Mouse (Mus musculus): ENCODE data around the gene Fktn. TPM values are rescaled to one million over a fixed set of nuclear protein-coding genes. Genes with fewer than 3 reads are reported as not detected.

Fktn gene
- polyA plus RNA-seq, 1 experiment from 2014 or later: 14.5 TPM

GRCm38 (mm10) chr4:53728121-53728520, 14.3 kb downstream of the Fktn start:
- 90% methylated on average over 1 of the region's 1 CpGs for WGBS

GRCm38 (mm10) chr4:53738956-53739616, 25.3 kb downstream of the Fktn start:
- WGBS: 44% methylated on average over 6 of the region's 6 CpGs

More at GRCm38 (mm10) chr4:53728121-53728520, 14.3 kb downstream of the Fktn start:
- no peak for DNase-seq (ENCODE audit: low spot score)
- H3K27me3 ChIP-seq (ENCODE audit: insufficient read depth, poor library complexity, severe bottlenecking): no peaks in the 10 kb centered on the region
- no peaks in the 10 kb centered on the region for H3K4me1 ChIP-seq
- no peak overlapping the region for H3K4me3 ChIP-seq
- no peaks in the 10 kb centered on the region for H3K9me3 ChIP-seq
- no peak overlapping the region for H3K27ac ChIP-seq
- H3K36me3 ChIP-seq: peaks cover 41% of the 10 kb centered on the region

GRCm38 (mm10) chr4:53749831-53750230, 36.0 kb downstream of the Fktn start:
- H3K36me3 ChIP-seq: peaks cover 31% of the 10 kb centered on the region; the same call in 1 of the 2 replicates

More at GRCm38 (mm10) chr4:53738956-53739616, 25.3 kb downstream of the Fktn start:
- peaks cover 35% of the 10 kb centered on the region for H3K36me3 ChIP-seq
- no peak overlapping the region for H3K4me3 ChIP-seq
- H3K27me3 ChIP-seq (ENCODE audit: insufficient read depth, poor library complexity, severe bottlenecking): no peaks in the 10 kb centered on the region
- no peaks in the 10 kb centered on the region for H3K4me1 ChIP-seq
- H3K27ac ChIP-seq: no peak overlapping the region
- DNase-seq (ENCODE audit: low spot score): no peak
- no peaks in the 10 kb centered on the region for H3K9me3 ChIP-seq

GRCm38 (mm10) chr4:53750391-53751120, 36.8 kb downstream of the Fktn start:
- no peak for DNase-seq (ENCODE audit: low spot score)
- Histone ChIP-seq H3K27ac (no peak overlapping the region), H3K36me3 (peaks cover 31% of the 10 kb centered on the region; the same call in 1 of the 2 replicates), H3K9me3 (no peaks in the 10 kb centered on the region), H3K4me3 (no peak overlapping the region), H3K4me1 (no peaks in the 10 kb centered on the region), H3K27me3 (ENCODE audit: insufficient read depth, poor library complexity, severe bottlenecking) (no peaks in the 10 kb centered on the region)
- 75% methylated on average over 16 of the region's 16 CpGs for WGBS

More at GRCm38 (mm10) chr4:53749831-53750230, 36.0 kb downstream of the Fktn start:
- Histone ChIP-seq H3K9me3 (no peaks in the 10 kb centered on the region), H3K4me1 (no peaks in the 10 kb centered on the region), H3K4me3 (no peak overlapping the region), H3K27me3 (ENCODE audit: insufficient read depth, poor library complexity, severe bottlenecking) (no peaks in the 10 kb centered on the region), H3K27ac (no peak overlapping the region)
- DNase-seq (ENCODE audit: low spot score): no peak

- Histone ChIP-seq H3K27me3 (ENCODE audit: insufficient read depth, poor library complexity, severe bottlenecking) (no peaks in the 10 kb centered on the region), H3K4me3 (no peak overlapping the region), H3K27ac (no peak overlapping the region), H3K9me3 (no peaks in the 10 kb centered on the region), H3K4me1 (no peaks in the 10 kb centered on the region), H3K36me3 (peaks cover 14% of the 10 kb centered on the region; the same call in 1 of the 2 replicates)
- DNase-seq (ENCODE audit: low spot score): no peak
These were observed 43.2 kb downstream of the Fktn start for GRCm38 (mm10) chr4:53757030-53757429.

GRCm38 (mm10) chr4:53758764-53759163, 45.0 kb downstream of the Fktn start:
- Histone ChIP-seq H3K27me3 (ENCODE audit: insufficient read depth, poor library complexity, severe bottlenecking) (no peaks in the 10 kb centered on the region), H3K4me1 (no peaks in the 10 kb centered on the region), H3K27ac (no peak overlapping the region), H3K36me3 (peaks cover 27% of the 10 kb centered on the region), H3K4me3 (no peak overlapping the region), H3K9me3 (no peaks in the 10 kb centered on the region)
- 88% methylated on average over 4 of the region's 4 CpGs for WGBS
- no peak for DNase-seq (ENCODE audit: low spot score)

- DNase-seq (ENCODE audit: low spot score): no peak
- Histone ChIP-seq H3K9me3 (no peaks in the 10 kb centered on the region), H3K4me3 (no peak overlapping the region), H3K27me3 (ENCODE audit: insufficient read depth, poor library complexity, severe bottlenecking) (no peaks in the 10 kb centered on the region), H3K36me3 (peaks cover 26% of the 10 kb centered on the region), H3K4me1 (no peaks in the 10 kb centered on the region), H3K27ac (no peak overlapping the region)
- 85% methylated on average over 3 of the region's 3 CpGs for WGBS
These were observed 45.9 kb downstream of the Fktn start for GRCm38 (mm10) chr4:53759678-53760077.

GRCm38 (mm10) chr4:53762501-53762900, 48.7 kb downstream of the Fktn start:
- H3K27me3 ChIP-seq (ENCODE audit: insufficient read depth, poor library complexity, severe bottlenecking): no peaks in the 10 kb centered on the region
- no peaks in the 10 kb centered on the region for H3K9me3 ChIP-seq
- H3K4me1 ChIP-seq: no peaks in the 10 kb centered on the region
- DNase-seq (ENCODE audit: low spot score): no peak
- H3K36me3 ChIP-seq: peaks cover 31% of the 10 kb centered on the region
- 45% methylated on average over 3 of the region's 3 CpGs for WGBS
- H3K4me3 ChIP-seq: no peak overlapping the region
- no peak overlapping the region for H3K27ac ChIP-seq

GRCm38 (mm10) chr4:53770958-53771735, 57.3 kb downstream of the Fktn start:
- Histone ChIP-seq H3K27me3 (ENCODE audit: insufficient read depth, poor library complexity, severe bottlenecking) (peaks cover 18% of the 10 kb centered on the region), H3K27ac (no peak overlapping the region), H3K9me3 (no peaks in the 10 kb centered on the region), H3K4me3 (no peak overlapping the region), H3K36me3 (peaks cover 7% of the 10 kb centered on the region; the same call in 1 of the 2 replicates), H3K4me1 (peaks cover 12% of the 10 kb centered on the region)
- WGBS: 20% methylated on average over 6 of the region's 6 CpGs
- no peak for DNase-seq (ENCODE audit: low spot score)

- Histone ChIP-seq H3K4me1 (peaks cover 12% of the 10 kb centered on the region), H3K9me3 (no peaks in the 10 kb centered on the region), H3K27me3 (ENCODE audit: insufficient read depth, poor library complexity, severe bottlenecking) (peaks cover 27% of the 10 kb centered on the region), H3K4me3 (no peak overlapping the region), H3K27ac (no peak overlapping the region), H3K36me3 (peaks cover 7% of the 10 kb centered on the region; the same call in 1 of the 2 replicates)
- no peak for DNase-seq (ENCODE audit: low spot score)
- WGBS: 76% methylated on average over 5 of the region's 5 CpGs
These were observed 58.2 kb downstream of the Fktn start for GRCm38 (mm10) chr4:53772004-53772403.

- Histone ChIP-seq H3K9me3 (no peaks in the 10 kb centered on the region), H3K27ac (no peak overlapping the region), H3K4me1 (peaks cover 16% of the 10 kb centered on the region), H3K4me3 (no peak overlapping the region), H3K36me3 (no peaks in the 10 kb centered on the region), H3K27me3 (ENCODE audit: insufficient read depth, poor library complexity, severe bottlenecking) (peaks cover 46% of the 10 kb centered on the region)
- WGBS: 53% methylated on average over 6 of the region's 6 CpGs
- DNase-seq (ENCODE audit: low spot score): no peak
These were observed 60.1 kb downstream of the Fktn start for GRCm38 (mm10) chr4:53773911-53774310.

- peaks cover 26% of the 10 kb centered on the region for H3K27me3 ChIP-seq (ENCODE audit: insufficient read depth, poor library complexity, severe bottlenecking)
- no peaks in the 10 kb centered on the region for H3K9me3 ChIP-seq
- H3K4me3 ChIP-seq: no peak overlapping the region
- no peak for DNase-seq (ENCODE audit: low spot score)
- peaks cover 20% of the 10 kb centered on the region for H3K4me1 ChIP-seq
- H3K27ac ChIP-seq: no peak overlapping the region
- 62% methylated on average over 4 of the region's 4 CpGs for WGBS
- no peaks in the 10 kb centered on the region for H3K36me3 ChIP-seq
These were observed 67.6 kb downstream of the Fktn start for GRCm38 (mm10) chr4:53781396-53781795.

Measured in heart, embryonic 10.5 days (tissue).